Mouse (Mus musculus) spleen, adult 2 months (tissue): Measurements from ENCODE around the gene Dab2ip.

Source experiments
- CTCF ChIP-seq: fragments of 200-500 bp; IDR thresholded peaks from 2 replicates; pipeline ENCODE4 v1.5.1; 2011; ENCODE audit warnings: mild to moderate bottlenecking, inconsistent platforms; ENCODE audit not compliant: insufficient read depth, insufficient read length, insufficient replicate concordance; ENCODE audit errors: extremely low read depth
- POLR2A ChIP-seq: fragments of 200-500 bp; IDR thresholded peaks from 2 replicates; pipeline ENCODE4 v1.6.1; 2011; ENCODE audit warnings: low read depth, low read length, inconsistent platforms

DNA sequence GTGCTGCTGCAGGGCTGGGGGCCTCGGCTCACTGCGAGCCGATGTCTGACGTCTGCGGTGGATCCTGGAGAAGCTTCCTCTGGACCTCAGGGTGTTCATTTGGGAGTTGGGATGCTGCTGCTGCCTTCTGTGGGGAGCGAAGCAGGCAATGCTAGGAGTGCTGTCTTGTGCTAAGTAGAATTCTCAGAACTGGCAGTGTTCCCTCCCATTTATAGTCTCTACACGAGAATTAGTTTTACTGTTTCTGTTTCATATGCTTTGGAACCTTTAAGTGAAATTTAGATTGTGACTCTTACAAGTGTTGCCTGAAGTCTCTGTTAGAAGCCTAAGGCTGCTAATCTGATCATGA lies 138.1 kb downstream of the Dab2ip start:
- TF ChIP-seq POLR2A (no peak), CTCF (no peak)
